Mouse (Mus musculus) frontal cortex, postnatal 36 days (tissue): ENCODE results near the gene Col23a1.

ENCODE experiments used
- DNase-seq, 2 experiments: peaks; one replicate each; pipeline ENCODE4 v3.0.0; 2022; ENCODE audit warnings: low spot score in 2 of 2

The Col23a1 gene

DNA sequence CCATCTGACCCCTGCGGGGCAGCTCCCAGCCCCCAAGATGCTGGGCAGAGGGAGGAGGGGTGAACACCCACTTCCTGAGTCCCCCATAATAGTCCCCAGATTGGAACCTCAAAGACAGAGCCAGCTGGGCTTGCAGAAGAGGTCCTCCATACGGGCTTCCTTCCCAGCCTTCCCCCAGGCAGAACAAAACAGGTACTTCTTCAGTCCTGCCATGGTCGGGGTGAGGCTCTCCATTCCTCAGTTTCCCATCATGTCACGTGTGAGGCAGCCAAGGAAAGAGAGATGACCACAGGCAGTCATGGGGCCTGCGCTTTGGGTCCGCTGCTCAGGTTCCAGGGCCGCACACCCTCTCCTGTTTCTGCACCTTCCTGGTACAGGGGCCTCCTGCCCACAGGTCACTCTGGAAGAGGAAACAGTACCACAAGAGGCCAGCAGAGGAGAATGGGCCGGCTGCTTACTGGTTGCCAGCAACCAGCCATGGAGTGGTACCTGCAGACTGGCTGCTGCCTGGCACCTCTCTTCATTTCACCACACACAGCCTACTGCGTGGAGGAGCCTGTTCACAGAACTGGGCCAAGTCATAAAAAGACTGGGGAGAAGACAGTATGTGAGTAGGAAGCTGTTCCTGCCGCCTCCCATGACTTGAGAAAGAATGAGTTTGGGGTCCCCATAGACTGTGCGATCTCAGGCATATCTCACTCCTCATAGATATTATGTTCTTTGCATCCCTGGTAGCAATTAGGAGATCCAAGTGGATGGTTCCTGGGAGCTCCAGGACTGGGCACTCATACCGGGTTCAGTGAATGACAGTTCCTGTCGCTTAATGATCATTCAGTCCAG lies 249.4 kb downstream of the Col23a1 start:
- DNase-seq = no peak

DNA sequence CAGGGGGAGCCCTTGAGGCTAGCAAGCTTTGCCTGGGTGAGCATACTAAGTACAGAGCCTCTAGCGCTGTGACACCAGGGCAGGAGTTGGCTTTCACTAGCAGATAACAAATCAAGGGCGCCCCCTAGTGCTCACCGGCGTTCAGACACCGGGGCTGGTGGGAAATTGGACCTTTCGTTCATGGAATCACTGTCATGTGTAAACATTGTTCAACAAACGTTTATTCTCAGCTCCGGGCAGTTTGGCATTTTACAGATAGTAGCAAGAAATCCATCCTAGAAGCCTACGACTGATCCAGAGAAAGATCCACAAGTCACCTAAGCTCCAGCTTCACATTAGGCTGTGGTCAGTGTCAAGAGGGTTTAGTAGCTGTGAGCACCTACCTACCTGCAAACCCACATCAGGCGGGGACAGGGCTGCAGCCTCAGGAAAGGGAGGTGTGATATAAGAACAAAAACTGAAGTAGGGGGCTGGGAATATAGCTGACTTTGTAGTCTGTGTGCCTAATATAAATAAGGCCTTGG lies 250.1 kb downstream of the Col23a1 start:
- DNase-seq = peak; percentile 93 to 96

DNA sequence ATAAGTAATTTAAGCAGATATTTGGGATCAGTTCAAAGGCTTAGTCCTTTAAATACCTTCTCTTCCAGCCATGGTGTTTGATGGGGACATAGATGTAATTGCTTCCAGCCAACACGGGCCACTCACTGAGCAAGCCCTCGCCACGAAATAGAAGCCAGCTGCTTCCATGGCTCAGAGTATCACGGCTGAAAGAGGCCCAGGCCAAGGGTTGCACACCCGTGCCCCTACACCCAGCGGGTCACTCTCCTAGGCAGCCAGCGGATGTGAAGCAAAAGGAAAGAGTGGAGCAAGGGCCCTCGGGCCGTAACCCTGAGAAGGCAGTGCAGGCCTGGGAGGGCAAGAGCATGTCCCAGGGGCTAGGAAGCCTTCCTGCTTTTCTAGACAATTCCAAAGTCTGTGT lies 252.7 kb downstream of the Col23a1 start:
- no peak for DNase-seq

DNA sequence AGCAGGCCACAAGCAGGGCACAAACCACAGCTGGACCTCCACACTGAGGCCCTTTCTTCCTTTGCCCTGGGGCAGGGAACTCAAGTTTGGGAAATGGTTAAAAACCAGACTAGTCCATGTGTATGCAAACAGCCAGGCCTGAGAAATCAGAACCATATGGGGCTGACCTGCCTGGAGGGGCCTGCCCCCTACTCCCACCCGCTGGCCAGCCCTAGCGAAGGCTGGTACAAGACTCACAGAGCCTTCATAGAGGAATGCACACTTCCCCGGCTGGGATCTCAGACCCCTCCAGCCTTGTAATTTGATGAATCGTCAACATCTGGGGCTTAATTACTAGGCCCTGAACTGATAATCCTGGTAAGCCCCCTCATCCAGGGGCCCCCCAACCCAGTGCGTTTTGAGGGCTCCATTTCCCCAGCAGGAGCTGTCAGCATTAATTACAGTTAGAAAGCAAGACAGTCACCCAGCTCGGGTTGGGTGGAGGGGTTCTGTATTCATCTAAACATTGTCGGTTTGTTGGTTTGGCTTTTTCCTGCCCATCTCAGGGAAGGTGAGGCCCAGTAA lies 253.8 kb downstream of the Col23a1 start:
- DNase-seq = no peak

DNA sequence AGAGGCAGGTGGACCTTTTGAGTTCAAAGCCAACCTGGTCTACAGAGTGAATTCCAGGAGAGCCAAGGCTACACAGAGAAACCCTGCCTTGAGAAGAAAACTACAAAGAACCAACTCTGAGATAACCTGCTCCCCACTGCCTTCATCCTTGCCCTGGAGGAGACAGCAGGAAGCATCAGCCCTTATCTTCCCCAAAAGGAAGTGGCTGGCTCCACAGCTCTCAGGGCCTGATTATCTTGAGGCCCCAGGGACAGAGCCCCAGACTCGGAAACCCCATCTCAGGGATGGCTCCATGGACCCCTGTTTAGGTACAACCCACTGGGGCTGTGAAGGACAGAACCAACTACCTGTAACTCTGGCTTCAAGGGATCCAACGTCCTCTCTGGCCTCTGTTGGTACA lies 254.7 kb downstream of the Col23a1 start:
- DNase-seq = no peak

DNA sequence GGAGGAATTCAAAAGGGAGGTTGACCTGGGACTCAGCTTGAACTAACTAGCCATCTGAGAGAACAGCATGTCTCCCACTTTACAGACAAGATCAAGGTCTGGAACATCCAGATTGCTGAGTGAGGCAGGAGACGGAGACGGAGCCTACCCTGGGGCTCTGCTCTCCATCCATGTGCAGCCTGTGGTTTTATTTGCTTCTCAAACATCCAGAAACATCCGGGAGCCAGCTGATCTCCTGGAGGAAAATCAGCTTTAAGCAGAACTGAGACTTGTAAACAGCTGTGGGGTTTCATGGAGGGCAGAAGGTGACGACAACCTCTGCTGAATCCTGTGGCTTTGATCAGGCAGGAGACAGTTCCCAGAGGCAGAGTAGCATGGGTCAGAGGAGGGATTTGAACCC lies 256.1 kb downstream of the Col23a1 start:
- DNase-seq = no peak

DNA sequence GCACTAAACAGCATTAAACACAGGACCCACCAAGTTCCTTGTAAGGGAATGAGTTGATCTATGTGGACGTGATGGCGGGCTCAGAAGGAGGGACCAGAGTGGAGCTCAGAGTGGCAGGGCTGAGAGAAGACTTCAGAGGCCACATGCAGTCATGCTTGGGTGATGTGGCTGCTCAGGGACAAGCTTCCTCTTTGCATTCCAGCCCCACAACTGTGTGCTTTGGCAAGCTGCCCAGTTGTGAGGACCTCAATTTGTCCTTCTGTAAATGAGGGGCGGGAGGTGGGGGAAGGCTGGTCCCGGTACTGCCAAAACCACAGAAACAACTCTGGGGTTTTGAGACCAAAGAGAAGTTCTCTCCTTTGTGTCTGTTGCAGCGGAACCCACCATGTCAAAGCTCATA lies 261.5 kb downstream of the Col23a1 start:
- DNase-seq = no peak

DNA sequence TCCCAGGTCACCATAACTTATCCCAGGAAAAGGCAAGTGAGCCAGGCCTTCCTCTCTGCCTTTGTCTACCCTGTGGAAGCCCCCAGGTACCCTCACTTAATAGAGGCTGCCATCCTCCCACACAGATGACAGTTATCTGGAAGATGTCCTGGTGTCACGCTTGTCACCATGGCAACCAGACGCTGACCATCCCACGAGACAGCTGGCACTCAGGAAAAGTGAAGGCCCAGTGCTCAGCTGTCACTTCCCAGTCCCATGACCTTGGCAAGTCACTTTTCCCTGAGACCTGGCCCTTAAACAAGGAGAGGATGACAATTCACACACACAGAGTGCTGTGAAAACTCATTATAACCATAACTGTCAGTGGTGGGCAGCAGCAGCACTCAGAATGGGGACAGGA lies 262.4 kb downstream of the Col23a1 start:
- no peak for DNase-seq

DNA sequence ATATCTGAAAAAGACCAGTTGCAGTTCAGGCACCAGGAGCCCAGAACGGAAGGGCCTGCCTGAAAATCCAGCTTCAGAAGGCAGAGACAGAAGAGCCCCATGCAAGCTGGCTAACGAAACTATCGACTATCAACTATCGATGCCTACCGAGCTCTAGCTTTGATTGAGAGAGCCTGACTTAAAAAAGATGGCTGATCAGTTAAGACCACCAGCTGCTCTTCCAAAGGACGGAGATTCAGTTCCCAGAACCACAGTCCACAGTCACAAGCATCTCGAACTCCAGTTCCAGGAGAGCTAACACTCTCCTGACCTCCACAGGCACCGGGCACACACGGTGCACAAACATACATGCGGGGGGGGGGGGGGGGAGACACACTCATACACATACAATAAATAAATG lies 264.9 kb downstream of the Col23a1 start:
- no peak for DNase-seq

DNA sequence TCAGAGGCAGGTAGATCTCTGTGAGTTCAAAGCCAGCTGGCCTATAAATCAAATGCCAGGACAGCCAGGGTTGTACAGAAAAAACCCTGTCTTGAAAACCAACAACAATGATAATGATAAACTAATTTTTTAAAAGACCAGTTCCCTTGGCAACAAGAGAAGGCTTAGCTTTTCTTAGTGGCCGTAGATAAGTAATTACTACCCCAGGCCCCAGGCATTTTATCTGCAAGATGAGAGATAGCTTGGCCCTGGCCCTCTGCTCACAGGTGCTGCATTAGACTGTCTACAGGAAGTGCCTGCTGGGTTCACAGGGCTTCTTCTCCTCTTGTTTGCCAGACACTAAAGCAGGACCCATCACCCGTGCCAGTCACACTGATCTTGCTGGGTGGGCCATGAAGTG lies 265.3 kb downstream of the Col23a1 start:
- DNase-seq = no peak

DNA sequence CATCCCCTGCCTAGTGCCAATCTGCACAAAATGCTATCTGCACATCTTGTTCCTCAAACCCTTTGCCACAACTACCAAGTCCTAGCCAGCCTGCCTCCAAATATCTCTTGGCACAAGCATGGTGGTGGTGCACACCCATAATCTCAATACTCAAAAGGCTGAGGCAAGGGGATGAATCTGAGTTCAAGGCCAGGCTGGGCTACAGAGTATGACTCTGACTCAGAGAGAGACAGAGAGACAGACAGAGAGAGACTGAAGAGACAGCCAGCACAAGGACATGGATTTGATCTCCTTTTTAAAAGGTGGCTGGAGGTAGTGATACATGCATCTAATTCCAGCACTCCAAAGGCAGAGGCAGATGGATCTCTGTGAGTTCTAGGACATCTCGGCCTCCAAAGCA lies 273.6 kb downstream of the Col23a1 start:
- no peak for DNase-seq

DNA sequence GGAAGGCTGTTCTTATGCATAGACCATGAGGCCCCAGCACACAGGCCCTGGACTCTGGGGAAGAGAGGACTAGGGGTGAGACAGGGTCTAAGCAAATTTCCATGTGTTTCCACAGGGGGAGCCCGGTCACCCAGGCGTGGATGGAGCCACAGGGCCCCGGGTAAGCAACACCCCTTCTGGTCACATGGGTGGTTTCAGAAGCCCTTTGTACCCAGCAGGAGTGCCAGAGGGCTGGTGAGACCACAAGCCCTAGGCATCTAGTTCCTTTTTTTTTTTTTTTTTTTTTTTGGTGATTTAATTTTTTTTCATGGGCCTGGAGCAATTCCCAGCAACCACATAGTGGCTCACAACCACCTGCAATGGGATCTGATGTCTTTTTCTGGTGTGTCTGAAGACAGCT lies 275.3 kb downstream of the Col23a1 start:
- no peak for DNase-seq

DNA sequence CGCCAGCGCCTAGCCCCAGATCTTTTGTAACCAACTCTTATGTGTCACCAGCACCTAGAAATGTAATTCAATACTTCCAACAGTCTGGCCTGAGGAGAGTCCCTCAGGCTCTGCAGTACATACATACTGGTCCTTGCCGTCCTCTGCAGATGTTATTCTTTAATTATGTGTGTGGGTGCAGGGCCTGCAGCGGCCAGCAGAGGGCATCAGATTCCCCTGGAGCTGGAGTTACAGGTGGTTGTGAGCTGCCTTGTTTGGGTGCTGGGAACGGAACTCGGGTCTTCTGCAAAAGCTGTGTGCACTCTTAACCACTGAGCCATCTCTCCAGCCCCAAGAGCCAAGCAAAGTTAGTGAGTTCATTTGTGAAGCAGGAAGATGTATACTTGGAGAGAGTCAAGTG lies 276.2 kb downstream of the Col23a1 start:
- DNase-seq = no peak

DNA sequence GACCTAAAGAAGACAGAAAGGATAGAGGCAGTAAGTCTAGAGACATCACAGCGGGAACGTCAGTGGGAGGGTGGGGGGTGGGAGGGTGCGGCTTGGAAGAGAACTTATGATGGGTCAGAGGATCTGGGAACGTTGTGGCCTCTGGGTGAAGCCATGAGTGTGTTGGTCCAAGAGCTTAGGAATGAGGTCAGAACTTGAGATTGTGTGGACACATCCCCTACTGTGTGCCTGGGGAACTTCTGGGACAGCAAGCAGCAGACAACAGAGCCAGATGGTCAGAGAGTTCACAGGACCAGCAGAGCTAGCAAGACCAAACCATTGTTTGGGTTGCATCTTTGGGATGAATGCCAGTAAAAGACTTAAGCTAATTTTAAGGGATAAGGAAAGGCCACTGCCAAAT lies 279.1 kb downstream of the Col23a1 start:
- no peak for DNase-seq

DNA sequence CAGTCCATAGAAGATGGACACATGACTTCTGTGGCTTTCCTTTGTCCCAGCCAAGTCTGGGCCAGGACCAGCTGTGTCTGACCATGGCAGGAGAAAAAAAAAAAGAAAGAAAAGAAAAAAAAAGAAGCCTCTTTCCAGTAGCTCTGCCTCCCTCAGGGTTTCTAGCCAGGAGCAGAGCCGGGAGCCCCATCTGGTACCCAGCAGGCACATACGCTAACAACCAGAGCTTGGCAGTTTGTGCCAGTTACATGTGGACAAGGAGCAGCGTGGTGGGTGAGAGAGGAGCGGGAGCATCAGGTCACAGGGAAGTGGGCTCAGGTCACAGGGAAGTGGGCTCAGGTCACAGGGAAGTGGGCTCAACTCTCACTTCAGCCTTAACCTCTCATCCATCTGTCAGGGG lies 286.7 kb downstream of the Col23a1 start:
- no peak for DNase-seq

DNA sequence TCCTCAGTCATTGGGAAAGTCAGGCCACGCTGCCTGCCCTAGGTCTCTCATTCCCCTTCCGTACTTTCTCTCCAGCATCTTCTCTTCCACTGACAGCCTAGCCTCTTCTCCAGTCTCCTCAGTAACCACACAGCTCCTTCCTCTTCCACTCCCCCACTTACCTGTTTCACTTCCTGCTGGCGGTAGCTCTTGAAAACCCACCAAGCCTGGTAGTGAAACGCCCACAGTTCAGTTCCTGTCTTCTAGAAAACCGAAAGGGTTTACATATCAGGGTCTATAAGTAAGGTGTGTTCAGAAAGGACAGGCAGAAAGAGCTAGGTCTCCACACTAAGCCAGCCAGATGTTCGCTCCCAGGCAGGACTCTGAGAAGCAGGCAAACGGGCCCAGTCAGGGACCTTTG lies 287.9 kb downstream of the Col23a1 start:
- DNase-seq = no peak

DNA sequence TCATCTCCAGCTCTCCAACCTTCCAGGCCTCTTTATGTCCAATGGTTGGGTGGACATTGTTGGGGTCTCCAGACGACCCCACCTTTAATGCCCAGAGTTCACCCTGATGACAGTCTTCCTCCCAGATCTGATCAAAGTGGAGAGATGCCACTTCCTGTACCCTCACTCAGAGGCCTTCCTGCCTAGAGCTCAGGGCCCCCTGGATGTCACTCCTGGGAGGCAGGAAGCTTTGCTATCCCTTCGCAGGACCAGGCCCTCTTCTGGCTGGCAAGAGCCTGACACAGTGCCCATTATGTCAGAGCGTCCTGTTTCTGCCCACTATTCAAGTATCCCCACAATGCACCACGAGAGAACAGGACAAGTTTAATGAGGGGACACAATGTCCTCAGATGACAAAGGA lies 289.3 kb downstream of the Col23a1 start:
- DNase-seq = no peak

DNA sequence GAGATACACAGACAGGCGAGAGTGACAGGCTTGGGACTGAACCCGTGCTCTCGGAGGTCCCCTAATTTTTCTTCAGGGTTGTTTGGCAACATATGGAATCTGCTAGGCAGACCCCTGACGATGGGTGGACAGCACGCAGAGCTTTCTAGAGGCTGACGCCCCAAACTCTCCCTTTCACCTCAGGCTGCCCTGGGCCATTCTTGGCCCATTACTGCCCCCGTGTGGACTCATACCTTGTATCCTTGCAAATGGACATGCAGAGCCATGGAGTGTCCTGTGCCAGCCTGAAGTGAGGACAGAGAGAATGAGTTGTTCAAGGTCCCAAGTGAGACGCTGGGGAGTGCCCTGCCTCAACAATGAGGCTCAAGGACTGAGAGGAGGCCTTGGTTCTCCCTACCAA lies 293.0 kb downstream of the Col23a1 start:
- DNase-seq = peak; percentile 33 to 57

DNA sequence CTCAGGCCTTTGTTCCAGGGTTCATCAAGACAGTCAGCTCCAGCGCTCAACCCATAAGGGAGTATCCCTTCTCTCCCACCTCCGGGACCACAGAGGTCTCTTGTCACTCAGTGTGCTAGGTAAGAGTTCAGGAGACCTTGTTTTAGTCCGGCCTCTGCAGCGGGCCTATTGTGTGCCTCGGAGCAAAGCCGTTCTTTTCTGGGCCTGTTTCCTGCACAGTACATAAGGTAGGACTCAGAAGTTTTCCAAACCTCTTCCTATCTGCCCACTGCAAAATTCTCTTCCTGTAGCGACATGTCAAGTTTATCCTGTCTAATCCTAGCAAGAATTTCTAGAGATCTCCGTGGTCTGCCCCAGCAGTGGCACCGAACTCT lies 294.3 kb downstream of the Col23a1 start:
- no peak for DNase-seq

DNA sequence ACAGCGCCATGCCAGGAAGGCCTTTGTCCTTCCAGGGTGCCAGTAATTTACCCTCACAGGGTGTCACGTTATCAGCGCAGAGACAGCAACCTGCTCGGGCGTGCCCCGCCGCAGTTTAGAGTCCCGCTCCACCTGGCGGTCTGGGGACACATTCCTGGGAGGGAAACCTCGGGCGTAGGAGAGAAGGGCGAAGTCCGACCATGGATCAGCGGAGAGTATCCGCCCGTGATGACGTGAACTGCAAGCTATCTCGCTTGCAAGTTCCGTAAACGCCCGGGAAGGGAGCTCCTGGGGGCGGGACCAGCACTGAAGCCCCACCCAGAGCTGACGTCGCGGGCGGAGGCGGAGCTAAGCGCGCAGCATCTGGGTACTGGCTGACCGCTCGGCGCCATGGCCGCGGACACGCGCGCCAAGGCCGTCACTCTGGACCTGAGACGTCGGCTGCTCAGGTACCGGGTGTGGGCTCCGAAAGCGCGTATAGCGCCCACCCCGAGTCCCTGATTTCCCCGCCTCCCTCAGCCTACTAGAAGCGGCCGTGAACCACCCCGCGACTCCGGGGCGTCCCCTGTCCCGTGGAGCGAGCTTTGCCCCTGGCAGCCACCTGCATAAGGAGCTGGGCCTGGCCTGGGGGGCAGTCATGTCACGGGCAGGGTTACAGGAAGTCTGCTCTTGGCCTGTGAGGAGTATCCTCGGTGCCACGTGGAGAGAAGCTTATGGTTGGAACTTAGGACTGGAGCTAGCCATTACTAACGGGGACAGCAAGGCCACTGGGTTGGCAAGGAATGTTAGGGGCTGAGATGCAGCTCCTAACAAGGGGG lies 294.9 kb downstream of the Col23a1 start, which contains the start of gene Phykpl:
Gene Phykpl (plus strand): TSS at position 327 of the 818 bp plus-strand sequence.
- DNase-seq = peak; percentile 94 to 95

DNA sequence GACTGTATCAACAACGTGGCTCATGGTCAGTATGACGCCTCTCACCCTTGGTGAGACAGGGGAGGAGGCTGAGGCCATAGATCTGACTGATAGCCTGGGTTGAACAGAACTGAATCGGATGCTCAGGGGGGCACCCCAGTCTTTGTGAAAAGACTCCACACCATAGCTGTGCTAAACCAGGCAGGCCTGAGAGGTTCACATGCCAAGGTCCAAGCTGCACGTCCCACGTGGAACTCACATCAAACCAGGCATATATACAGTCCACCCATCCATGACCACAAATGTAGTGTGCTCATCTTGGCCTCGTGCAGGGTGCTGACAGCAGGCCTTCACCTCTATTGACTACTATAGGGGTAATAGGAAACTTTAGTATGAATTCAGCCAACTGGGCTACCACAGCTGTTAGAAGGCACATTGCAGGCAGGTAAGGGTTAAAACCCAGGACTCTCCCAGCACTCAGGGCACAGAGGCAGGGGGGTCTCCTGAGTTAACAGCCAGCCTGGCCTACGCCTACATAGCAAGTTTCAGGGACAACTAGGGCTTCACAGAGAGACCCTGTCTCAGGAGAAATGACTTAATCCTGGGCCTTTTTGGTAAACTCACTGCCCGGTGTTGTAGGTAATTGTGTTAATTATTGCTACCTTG lies 296.0 kb downstream of the Col23a1 start:
- DNase-seq = no peak

DNA sequence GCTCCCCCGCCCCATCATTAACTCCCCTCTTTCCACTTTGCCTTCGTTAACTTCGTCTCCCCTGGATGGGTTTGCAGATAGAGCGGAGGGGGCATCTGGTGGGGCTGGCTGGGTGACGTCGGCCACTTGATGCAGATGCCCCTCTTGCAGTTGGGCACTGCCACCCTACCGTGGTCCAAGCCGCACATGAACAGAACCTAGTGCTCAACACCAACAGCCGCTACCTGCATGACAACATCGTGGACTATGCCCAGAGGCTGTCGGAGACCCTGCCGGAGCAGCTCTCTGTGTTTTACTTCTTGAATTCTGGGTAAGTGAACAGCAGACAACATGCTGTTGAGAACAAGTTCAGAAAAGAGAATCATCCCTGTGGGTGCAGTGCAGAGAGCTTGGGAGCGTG lies 296.7 kb downstream of the Col23a1 start:
- DNase-seq = no peak
